Mouse (Mus musculus): ENCODE data around the gene Fkbp6. TPM values are rescaled to one million over a fixed set of nuclear protein-coding genes. Genes with fewer than 3 reads are reported as not detected.
A peak's percentile ranks its signal among the peaks of the same experiment; 100 is the strongest.
"Not testable (repeated sequence)": the region's sequence is repeated elsewhere in the genome, so short reads cannot be mapped to it uniquely, and the experiment has no call there.

The Fkbp6 gene
- polyA plus RNA-seq, 1 experiment from 2014 or later: 0.11 TPM

DNA sequence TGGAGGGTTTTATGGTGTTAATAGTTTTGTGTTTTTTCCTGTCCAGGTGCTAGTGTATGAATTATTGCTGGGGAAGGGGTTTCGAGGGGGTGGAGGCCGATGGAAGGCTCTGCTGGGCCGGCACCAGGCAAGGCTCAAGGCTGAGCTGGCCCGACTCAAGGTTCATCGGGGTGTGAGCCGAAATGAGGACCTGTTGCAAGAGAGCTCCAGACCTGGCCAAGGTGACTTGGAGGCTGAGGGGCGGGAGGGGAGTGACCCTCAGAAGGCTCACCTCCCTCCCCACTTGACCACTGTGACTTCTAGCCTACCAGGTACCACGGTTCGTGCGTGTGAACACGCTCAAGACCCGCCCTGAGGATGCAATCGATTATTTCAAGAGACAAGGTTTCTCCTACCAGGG is 21.4 kb upstream of the Fkbp6 start:
- H3K36me3 ChIP-seq: peaks cover 51% of the 10 kb centered on the region
- no peaks in the 10 kb centered on the region for H3K9me3 ChIP-seq
- H3K27me3 ChIP-seq (replicated peaks): peaks cover 8% of the 10 kb centered on the region; the same call in 1 of the 2 replicates
- 91% methylated on average over 13 of the region's 13 CpGs for WGBS
- H3K9ac ChIP-seq: no peak overlapping the region
- no peak for ATAC-seq (ENCODE audit: extremely low read depth, insufficient number of reproducible peaks, low FRiP score, low TSS enrichment)
- 0 out of 2 replicates have a peak overlapping the region, but pooled peaks have one; percentile 86 for H3K4me2 ChIP-seq
- no peak overlapping the region for H3K4me3 ChIP-seq
- no peak overlapping the region for H3K27ac ChIP-seq (replicated peaks)
- H3K4me1 ChIP-seq: peaks cover 26% of the 10 kb centered on the region

DNA sequence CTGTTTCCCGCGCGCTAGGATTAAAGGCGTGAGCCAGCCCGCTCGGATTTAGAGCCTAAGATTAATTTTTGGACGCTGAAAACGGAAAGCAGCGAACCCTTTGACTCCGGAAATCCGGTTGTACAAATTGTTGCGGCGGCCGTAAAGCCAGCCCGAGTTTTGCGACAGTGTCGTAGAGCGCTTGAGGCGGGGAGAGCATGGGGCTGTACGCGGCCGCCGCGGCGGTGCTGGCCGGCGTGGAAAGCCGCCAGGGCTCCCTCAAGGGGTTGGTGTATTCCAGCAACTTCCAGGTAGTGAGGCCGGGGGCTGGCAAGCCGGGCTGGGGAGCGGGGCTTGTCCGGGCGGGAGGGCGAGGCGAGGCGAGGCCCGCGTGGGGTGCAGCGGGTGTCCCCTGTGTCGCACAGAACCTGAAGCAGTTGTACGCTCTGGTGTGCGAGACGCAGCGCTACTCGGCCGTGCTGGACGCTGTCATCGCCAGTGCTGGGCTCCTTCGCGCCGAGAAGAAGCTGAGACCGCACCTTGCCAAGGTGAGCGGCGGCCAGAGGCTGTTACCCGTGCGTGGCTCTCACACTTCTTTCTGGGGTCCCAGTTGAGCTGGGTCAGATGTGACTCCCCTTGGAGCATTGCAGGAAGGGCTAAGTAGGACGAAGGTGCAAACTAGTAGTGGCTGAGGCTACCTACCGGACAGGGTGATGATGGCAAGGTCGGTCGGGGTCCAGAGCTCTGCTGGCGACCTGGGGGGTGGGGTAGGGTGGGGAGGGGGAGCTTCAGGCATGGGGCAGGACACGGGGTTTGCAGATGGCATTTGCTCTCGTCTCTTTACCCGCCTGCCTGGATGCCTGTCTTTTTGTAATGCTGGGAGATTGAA is 20.2 kb upstream of the Fkbp6 start, which contains the start of gene Nsun5:
Gene Nsun5 (plus strand): TSS at position 167 of the 868 bp plus-strand sequence.
- under 1% methylated on average over 64 of the region's 64 CpGs for WGBS
- H3K9me3 ChIP-seq: no peaks in the 10 kb centered on the region
- peaks cover 21% of the 10 kb centered on the region for H3K4me1 ChIP-seq
- H3K4me3 ChIP-seq: peak within 1 kb of the TSS; percentile 97
- peak within 1 kb of the TSS; percentile 96 for H3K9ac ChIP-seq
- ATAC-seq (ENCODE audit: extremely low read depth, insufficient number of reproducible peaks, low FRiP score, low TSS enrichment): peak; percentile 55; the same call in 1 of the 2 replicates
- peaks cover 39% of the 10 kb centered on the region for H3K36me3 ChIP-seq
- peak within 1 kb of the TSS; percentile 80 for H3K27ac ChIP-seq (replicated peaks)
- H3K4me2 ChIP-seq: peak within 1 kb of the TSS; percentile 86
- peaks cover 18% of the 10 kb centered on the region; the same call in 1 of the 2 replicates for H3K27me3 ChIP-seq (replicated peaks)

DNA sequence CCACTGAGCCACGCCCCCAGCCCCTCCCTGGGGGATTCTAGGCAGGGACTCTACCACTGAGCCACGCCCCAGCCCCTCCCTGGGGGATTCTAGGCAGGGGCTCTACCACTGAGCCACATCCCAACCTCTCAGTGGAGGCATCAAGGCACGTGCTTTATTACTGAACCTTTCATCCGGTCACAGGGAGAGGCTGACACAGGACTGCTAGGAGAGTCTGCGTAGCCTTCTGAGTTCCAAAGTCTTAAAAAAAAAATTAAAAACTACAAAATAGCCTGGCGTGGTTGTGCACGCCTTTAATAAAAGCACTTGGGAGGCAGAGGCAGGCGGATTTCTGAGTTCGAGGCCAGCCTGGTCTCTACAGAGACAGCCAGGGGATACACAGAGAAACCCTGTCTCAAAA is 19.4 kb upstream of the Fkbp6 start:
- WGBS: 53% methylated on average over 9 of the region's 9 CpGs
- ATAC-seq (ENCODE audit: extremely low read depth, insufficient number of reproducible peaks, low FRiP score, low TSS enrichment); H3K9me3 ChIP-seq: not testable (repeated sequence)
- Histone ChIP-seq H3K36me3 (peaks cover 31% of the 10 kb centered on the region), H3K27me3 (replicated peaks) (peaks cover 26% of the 10 kb centered on the region), H3K27ac (replicated peaks) (peak overlapping the region; percentile 80; the same call in 1 of the 2 replicates), H3K9ac (peak overlapping the region; percentile 96), H3K4me1 (peaks cover 17% of the 10 kb centered on the region), H3K4me3 (peak overlapping the region; percentile 97), H3K4me2 (peak overlapping the region; percentile 86)

DNA sequence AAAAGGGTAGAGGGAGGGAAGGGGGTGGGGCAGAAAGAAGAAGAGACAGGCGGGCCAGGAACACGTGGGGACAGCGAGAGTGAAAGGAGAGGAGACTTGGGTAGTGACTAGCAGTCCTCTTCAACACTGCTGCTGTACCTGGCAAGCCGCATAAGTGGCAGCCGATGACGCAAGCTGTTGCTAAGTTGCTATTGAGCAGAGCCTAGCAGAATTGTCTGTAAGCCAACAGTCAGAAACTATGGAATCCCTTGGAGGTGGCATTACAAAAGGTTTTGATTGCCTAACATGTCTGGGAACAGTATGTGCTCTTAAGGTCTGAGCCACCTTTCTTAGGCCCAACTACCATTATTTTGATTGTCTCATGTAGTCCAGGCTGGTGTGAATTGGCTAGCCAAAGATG is 18.5 kb upstream of the Fkbp6 start:
- H3K27me3 ChIP-seq (replicated peaks): peaks cover 33% of the 10 kb centered on the region
- H3K9ac ChIP-seq: no peak overlapping the region
- peaks cover 22% of the 10 kb centered on the region for H3K36me3 ChIP-seq
- H3K9me3 ChIP-seq: no peaks in the 10 kb centered on the region
- no peak overlapping the region for H3K27ac ChIP-seq (replicated peaks)
- no peak for ATAC-seq (ENCODE audit: extremely low read depth, insufficient number of reproducible peaks, low FRiP score, low TSS enrichment)
- H3K4me1 ChIP-seq: peaks cover 17% of the 10 kb centered on the region
- WGBS: 79% methylated on average over 6 of the region's 6 CpGs
- H3K4me2 ChIP-seq: no peak overlapping the region
- H3K4me3 ChIP-seq: no peak overlapping the region

DNA sequence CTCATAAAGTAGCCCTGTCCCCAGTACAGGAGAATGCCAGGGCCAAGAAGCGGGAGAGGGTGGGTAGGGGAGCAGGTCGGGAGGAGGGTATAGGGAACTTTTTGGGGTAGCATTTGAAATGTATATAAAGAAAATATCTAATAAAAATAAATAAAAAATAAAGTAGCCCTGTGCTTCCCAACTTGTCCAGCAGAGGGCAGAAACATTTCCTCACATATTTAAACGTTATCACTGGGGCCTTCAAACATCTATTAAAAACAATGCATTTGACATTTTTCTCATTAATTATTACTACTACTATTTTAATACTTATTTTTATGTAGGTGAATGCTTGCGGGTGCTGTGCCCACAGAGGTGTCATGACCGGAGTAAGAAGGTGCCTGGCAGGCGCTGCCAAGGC is 18.0 kb upstream of the Fkbp6 start:
- 52% methylated on average over 6 of the region's 6 CpGs for WGBS
- H3K9ac ChIP-seq: no peak overlapping the region
- H3K9me3 ChIP-seq: no peaks in the 10 kb centered on the region
- H3K4me2 ChIP-seq: no peak overlapping the region
- no peak for ATAC-seq (ENCODE audit: extremely low read depth, insufficient number of reproducible peaks, low FRiP score, low TSS enrichment)
- H3K4me1 ChIP-seq: peaks cover 17% of the 10 kb centered on the region
- no peak overlapping the region for H3K27ac ChIP-seq (replicated peaks)
- peaks cover 17% of the 10 kb centered on the region for H3K36me3 ChIP-seq
- peaks cover 33% of the 10 kb centered on the region for H3K27me3 ChIP-seq (replicated peaks)
- no peak overlapping the region for H3K4me3 ChIP-seq

DNA sequence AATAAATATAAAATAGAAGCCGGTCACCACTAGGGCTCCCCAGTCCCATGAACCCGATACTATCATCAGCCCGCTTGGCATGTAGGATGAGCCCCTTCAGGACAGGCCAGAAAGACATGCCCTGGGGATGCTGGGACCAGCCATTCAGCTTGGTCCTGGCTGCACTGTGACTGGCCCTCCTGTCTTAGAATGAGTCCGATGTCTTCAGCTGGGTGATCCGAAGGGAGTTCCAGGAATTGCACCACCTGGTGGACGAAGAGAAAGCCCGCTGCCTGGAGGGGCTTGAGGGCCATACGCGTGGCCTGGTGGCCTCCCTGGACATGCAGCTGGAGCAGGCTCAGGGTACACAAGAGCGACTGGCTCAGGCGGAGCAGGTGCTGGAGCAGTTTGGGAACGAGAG is 13.7 kb upstream of the Fkbp6 start:
- Histone ChIP-seq H3K27me3 (replicated peaks) (peaks cover 33% of the 10 kb centered on the region), H3K4me3 (no peak overlapping the region), H3K4me2 (no peak overlapping the region), H3K36me3 (no peaks in the 10 kb centered on the region), H3K27ac (replicated peaks) (no peak overlapping the region), H3K9ac (no peak overlapping the region), H3K4me1 (no peaks in the 10 kb centered on the region), H3K9me3 (no peaks in the 10 kb centered on the region)
- WGBS: 29% methylated on average over 12 of the region's 12 CpGs
- no peak for ATAC-seq (ENCODE audit: extremely low read depth, insufficient number of reproducible peaks, low FRiP score, low TSS enrichment)

DNA sequence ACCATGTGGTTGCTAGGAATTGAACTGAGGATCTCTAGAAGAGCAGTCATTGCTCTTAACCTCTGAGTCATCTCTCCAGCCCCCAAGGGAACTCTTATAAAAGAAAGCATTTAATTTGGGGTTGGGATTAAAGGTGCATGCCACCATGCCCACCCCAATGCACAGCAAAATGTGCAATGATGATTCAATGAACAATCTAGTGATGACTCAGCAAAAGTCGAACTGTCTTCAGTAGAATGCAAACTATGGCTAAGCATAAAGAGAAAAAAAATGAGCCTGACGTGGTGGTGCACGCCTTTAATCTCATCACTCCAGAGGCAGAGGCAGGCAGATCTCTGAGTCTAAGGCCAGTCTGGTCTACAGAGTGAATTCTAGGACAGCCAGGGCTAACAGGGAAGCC is 12.7 kb upstream of the Fkbp6 start:
- no peak overlapping the region for H3K4me2 ChIP-seq

DNA sequence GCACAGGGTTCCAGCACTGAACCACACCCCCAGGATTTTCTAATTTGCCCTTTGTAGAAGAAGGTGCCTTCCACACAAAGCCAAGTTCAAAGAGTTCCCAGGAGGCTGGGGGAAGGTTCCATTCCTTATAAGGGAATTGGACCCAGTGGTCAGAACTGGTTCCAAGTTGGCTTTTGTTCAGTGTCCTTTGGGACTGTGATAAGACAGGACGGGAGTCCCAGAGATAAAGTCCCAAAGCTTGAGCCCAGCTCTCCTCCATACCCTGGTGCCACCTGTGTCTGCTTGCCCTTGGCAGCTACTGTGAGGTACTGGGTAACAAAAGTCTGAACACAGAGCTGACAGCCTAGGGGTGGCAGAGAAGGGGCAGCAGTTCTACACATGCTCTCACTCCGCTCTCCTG is 9.9 kb upstream of the Fkbp6 start:
- no peak for ATAC-seq (ENCODE audit: extremely low read depth, insufficient number of reproducible peaks, low FRiP score, low TSS enrichment)
- Histone ChIP-seq H3K4me2 (no peak overlapping the region), H3K27ac (replicated peaks) (no peak overlapping the region), H3K27me3 (replicated peaks) (peaks cover 19% of the 10 kb centered on the region), H3K4me1 (no peaks in the 10 kb centered on the region), H3K4me3 (no peak overlapping the region), H3K36me3 (no peaks in the 10 kb centered on the region), H3K9ac (no peak overlapping the region), H3K9me3 (peaks cover 4% of the 10 kb centered on the region)
- WGBS: 57% methylated on average over 2 of the region's 2 CpGs

More for the DNA sequence above, 12.7 kb upstream of the Fkbp6 start:
- H3K4me1 ChIP-seq: no peaks in the 10 kb centered on the region
- no peak for ATAC-seq (ENCODE audit: extremely low read depth, insufficient number of reproducible peaks, low FRiP score, low TSS enrichment)
- 69% methylated on average over 3 of the region's 3 CpGs for WGBS
- no peak overlapping the region for H3K4me3 ChIP-seq
- H3K27me3 ChIP-seq (replicated peaks): peaks cover 33% of the 10 kb centered on the region
- peaks cover 2% of the 10 kb centered on the region for H3K9me3 ChIP-seq
- no peak overlapping the region for H3K9ac ChIP-seq
- no peaks in the 10 kb centered on the region for H3K36me3 ChIP-seq
- no peak overlapping the region for H3K27ac ChIP-seq (replicated peaks)

DNA sequence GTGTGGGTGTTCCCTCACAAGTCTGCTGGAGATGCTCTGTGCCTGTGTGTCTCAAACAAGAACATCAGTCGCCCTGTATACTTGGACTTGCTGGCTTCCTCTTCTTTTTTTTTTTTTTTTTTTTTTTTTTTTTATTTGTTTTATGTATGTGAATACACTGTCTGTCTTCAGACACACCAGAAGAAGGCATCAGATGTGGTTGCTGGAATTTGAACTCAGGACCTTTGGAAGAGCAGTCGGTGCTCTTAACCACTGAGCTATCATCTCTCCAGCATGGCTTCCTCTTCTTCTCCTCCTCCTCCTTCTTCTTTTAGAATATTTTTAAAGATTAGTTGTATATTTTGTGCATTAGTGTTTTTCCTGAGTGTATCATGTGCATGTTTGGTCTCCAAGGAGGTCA is 7.7 kb upstream of the Fkbp6 start:
- Histone ChIP-seq H3K27me3 (replicated peaks) (peaks cover 28% of the 10 kb centered on the region), H3K27ac (replicated peaks) (no peak overlapping the region), H3K4me2 (no peak overlapping the region), H3K4me3 (no peak overlapping the region), H3K4me1 (no peaks in the 10 kb centered on the region), H3K9ac (no peak overlapping the region), H3K9me3 (peaks cover 4% of the 10 kb centered on the region), H3K36me3 (no peaks in the 10 kb centered on the region)
- 67% methylated on average over 2 of the region's 2 CpGs for WGBS
- ATAC-seq (ENCODE audit: extremely low read depth, insufficient number of reproducible peaks, low FRiP score, low TSS enrichment): no peak

DNA sequence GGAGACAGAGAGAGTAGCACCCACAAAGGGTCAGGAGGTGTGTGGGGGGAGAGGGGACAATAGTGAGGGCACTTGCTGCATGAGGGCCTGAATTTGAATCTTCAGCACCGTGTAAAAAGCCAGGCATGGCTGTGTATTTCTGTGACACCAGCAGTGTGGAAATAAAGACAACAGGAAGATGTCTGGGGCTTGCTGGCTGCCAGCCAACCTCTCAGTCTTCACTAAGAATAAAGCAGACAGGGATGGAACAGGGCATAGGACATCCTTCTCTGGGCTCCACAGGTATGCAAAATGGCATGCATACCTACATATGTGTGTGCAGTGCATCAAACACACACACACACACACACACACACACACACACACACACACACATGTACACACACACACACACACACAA is 6.2 kb upstream of the Fkbp6 start:
- H3K9me3 ChIP-seq: peaks cover 4% of the 10 kb centered on the region
- no peak overlapping the region for H3K4me2 ChIP-seq
- H3K4me1 ChIP-seq: no peaks in the 10 kb centered on the region
- H3K4me3 ChIP-seq: no peak overlapping the region
- H3K27ac ChIP-seq (replicated peaks): no peak overlapping the region
- H3K36me3 ChIP-seq: no peaks in the 10 kb centered on the region
- no peak overlapping the region for H3K9ac ChIP-seq
- H3K27me3 ChIP-seq (replicated peaks): peaks cover 35% of the 10 kb centered on the region
- no peak for ATAC-seq (ENCODE audit: extremely low read depth, insufficient number of reproducible peaks, low FRiP score, low TSS enrichment)
- WGBS: 33% methylated on average over 1 of the region's 1 CpGs

DNA sequence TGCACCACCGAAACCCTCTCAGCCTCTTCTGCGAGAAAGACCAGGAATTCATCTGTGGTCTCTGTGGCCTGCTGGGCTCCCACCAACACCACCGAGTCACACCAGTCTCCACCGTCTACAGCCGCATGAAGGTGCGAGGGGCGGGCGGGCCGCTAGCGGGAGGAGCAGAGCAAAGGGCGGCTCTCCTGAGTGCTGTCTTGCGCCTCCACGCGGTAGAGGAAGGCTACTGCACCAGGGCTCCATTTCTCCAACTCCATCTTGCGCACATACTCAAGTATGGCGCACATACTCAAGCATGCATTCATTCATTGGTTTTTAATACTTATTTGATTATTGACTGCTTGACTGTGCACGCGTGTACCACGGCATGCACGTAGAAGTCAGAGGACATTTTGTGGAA is 3.7 kb upstream of the Fkbp6 start:
- H3K4me3 ChIP-seq: no peak overlapping the region
- H3K27ac ChIP-seq (replicated peaks): no peak overlapping the region

DNA sequence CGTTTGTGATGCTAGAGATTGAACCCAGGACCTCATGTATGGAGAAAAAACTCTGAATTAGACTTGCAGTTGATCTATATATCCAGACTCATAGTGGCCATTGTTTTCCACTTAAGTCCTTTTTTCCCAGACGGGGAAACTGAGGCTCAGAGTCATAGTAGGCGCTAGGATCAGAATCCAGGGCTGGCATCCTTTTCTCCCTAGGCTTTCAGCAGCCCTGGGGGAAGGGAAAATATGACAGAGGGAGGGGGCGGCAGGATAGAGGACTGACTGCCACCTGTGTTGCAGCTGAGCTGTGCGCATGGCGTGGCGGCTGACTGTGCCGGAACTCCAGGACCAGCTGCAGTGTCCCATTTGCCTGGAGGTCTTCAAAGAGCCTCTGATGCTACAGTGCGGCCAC is 3.2 kb upstream of the Fkbp6 start, which contains the start of gene Trim50:
Gene Trim50 (plus strand): TSS at position 301 of the 400 bp plus-strand sequence.
- no peak within 1 kb of the TSS for H3K4me3 ChIP-seq
- peaks cover 35% of the 10 kb centered on the region for H3K27me3 ChIP-seq (replicated peaks)
- no peak within 1 kb of the TSS for H3K4me2 ChIP-seq
- no peak for ATAC-seq (ENCODE audit: extremely low read depth, insufficient number of reproducible peaks, low FRiP score, low TSS enrichment)
- peaks cover 14% of the 10 kb centered on the region for H3K9me3 ChIP-seq
- no peaks in the 10 kb centered on the region for H3K4me1 ChIP-seq
- 41% methylated on average over 9 of the region's 9 CpGs for WGBS
- no peaks in the 10 kb centered on the region for H3K36me3 ChIP-seq
- no peak within 1 kb of the TSS for H3K27ac ChIP-seq (replicated peaks)
- no peak within 1 kb of the TSS for H3K9ac ChIP-seq

More for the DNA sequence above, 3.7 kb upstream of the Fkbp6 start:
- Histone ChIP-seq H3K4me1 (no peaks in the 10 kb centered on the region), H3K9me3 (peaks cover 14% of the 10 kb centered on the region), H3K9ac (no peak overlapping the region), H3K27me3 (replicated peaks) (peaks cover 35% of the 10 kb centered on the region), H3K36me3 (no peaks in the 10 kb centered on the region), H3K4me2 (no peak overlapping the region)
- 11% methylated on average over 20 of the region's 20 CpGs for WGBS
- no peak for ATAC-seq (ENCODE audit: extremely low read depth, insufficient number of reproducible peaks, low FRiP score, low TSS enrichment)

Measured in heart, embryonic 13.5 days (tissue).